Comparison of ENCODE assay signal across 9 mouse cellular contexts in the genomic region with DNA sequence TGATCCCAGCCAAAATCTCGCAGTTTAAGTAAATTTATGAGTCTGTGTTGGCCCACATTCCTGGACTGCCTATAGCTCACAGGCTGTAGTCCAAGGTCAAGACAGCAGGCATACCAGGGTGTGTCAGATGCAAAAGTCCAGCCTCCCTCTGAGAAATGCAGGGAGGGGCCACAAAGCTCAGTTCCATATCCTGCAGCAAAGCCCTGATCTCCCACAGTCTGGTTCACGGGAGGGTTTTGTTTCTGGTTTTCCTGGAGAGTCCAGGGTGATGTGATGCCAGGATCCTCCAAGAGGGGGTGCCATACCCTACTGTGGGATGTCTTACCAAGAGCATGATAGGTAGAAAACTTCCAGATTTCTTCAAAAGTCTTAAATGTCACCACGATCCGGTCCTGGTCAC. TPM values are rescaled to one million over a fixed set of nuclear protein-coding genes. Genes with fewer than 3 reads are reported as not detected.
DNase-seq lines count a peak whose midpoint lies in the region; ATAC-seq and TF ChIP-seq lines count a peak whose summit lies in the region.
"Had no signal": no experiment of that assay in that cellular context is flagged by ENCODE, and none has a peak within 500 bp of the region (broad histone marks: within the 10 kb centered on the region; RNA-seq: fewer than 3 reads in every experiment).

No protein-coding gene starts in this region.

- no peaks in the 10 kb centered on the region for H3K36me3 ChIP-seq in thymus, adult 2 months (ENCODE audit: control insufficient read depth, insufficient read depth, low read length)
- no peaks in the 10 kb centered on the region for H3K36me3 ChIP-seq in embryonic facial prominence, embryonic 10.5 days (replicated peaks)
- H3K36me3 ChIP-seq in lung, postnatal 0 days (ENCODE audit: insufficient read depth, low read length), result peaks cover 18% of the 10 kb centered on the region
- H3K36me3 ChIP-seq: liver, embryonic 13.5 days had no signal

- peak; percentile 60 for ATAC-seq in lung, postnatal 0 days

- no peaks in the 10 kb centered on the region for H3K9me3 ChIP-seq in embryonic facial prominence, embryonic 10.5 days
- no peaks in the 10 kb centered on the region for H3K9me3 ChIP-seq in lung, postnatal 0 days (ENCODE audit: low read length)
- H3K9me3 ChIP-seq: liver, embryonic 13.5 days had no signal

- H3K27me3 ChIP-seq in thymus, adult 2 months (ENCODE audit: control insufficient read depth, insufficient read depth, low read length), result no peaks in the 10 kb centered on the region
- no peaks in the 10 kb centered on the region; the same call in 1 of the 2 replicates for H3K27me3 ChIP-seq in embryonic facial prominence, embryonic 10.5 days (replicated peaks; ENCODE audit: low read depth, poor library complexity, severe bottlenecking)
- H3K27me3 ChIP-seq in lung, postnatal 0 days (replicated peaks; ENCODE audit: insufficient read depth, low read length), result no peaks in the 10 kb centered on the region
- H3K27me3 ChIP-seq: liver, embryonic 13.5 days had no signal

- H3K27ac ChIP-seq in thymus, adult 2 months (ENCODE audit: control insufficient read depth, insufficient read depth, low read length), result no peak overlapping the region
- H3K27ac ChIP-seq in embryonic facial prominence, embryonic 10.5 days (replicated peaks), result no peak overlapping the region
- no peak overlapping the region for H3K27ac ChIP-seq in lung, postnatal 0 days (ENCODE audit: low read length)
- H3K27ac ChIP-seq: liver, embryonic 13.5 days had no signal

- no peak for TF ChIP-seq POLR2A in thymus, adult 2 months (IDR thresholded peaks at IDR 0.05; ENCODE audit: control insufficient read depth, extremely low read depth, insufficient read depth, low read length, poor library complexity)

- no peak for TF ChIP-seq CTCF in thymus, adult 2 months (IDR thresholded peaks at IDR 0.05; ENCODE audit: borderline replicate concordance, control insufficient read depth, extremely low read depth, insufficient read depth, low read length, poor library complexity)
- peak; percentile 74 for TF ChIP-seq CTCF in lung, postnatal 0 days (IDR thresholded peaks at IDR 0.05)

- TF ChIP-seq EP300 in lung, postnatal 0 days (IDR thresholded peaks at IDR 0.05), result no peak

- WGBS in thymus, adult 2 months, result 76% methylated on average over 4 of the region's 4 CpGs
- WGBS in embryonic facial prominence, embryonic 10.5 days, result 61% methylated on average over 4 of the region's 4 CpGs
- WGBS in lung, postnatal 0 days, result 39% methylated on average over 4 of the region's 4 CpGs

- no peaks in the 10 kb centered on the region for H3K4me1 ChIP-seq in thymus, adult 2 months (replicated peaks; ENCODE audit: control insufficient read depth, insufficient read depth, low read length)
- peaks cover 11% of the 10 kb centered on the region for H3K4me1 ChIP-seq in embryonic facial prominence, embryonic 10.5 days
- H3K4me1 ChIP-seq in lung, postnatal 0 days (ENCODE audit: insufficient read depth, low read depth, low read length), result no peaks in the 10 kb centered on the region

- H3K4me2 ChIP-seq in lung, postnatal 0 days (replicated peaks; ENCODE audit: low read depth, low read length), result no peak overlapping the region
- H3K4me2 ChIP-seq: liver, embryonic 13.5 days had no signal

- peak; percentile 25 for DNase-seq in cerebellum, adult 9-10 months
- DNase-seq in cerebellum, adult 11 months, result no peak
- DNase-seq in thymus, adult 2 months, result peak; percentile 18
- no peak for DNase-seq in thymus, adult 18-20 months
- peak; percentile 45 for DNase-seq in embryonic facial prominence, embryonic 10.5 days (ENCODE audit: low spot score)
- DNase-seq in kidney, postnatal 36 days, result peak; percentile 56 to 83
- DNase-seq in lung, postnatal 0 days (ENCODE audit: low spot score), result peak; percentile 59
- peak; percentile 17 for DNase-seq in thymus, postnatal 25 days
- DNase-seq: liver, embryonic 13.5 days had no signal

- H3K4me3 ChIP-seq in thymus, adult 2 months (ENCODE audit: control insufficient read depth, insufficient read depth, low read length), result no peak overlapping the region
- H3K4me3 ChIP-seq in embryonic facial prominence, embryonic 10.5 days, result no peak overlapping the region
- no peak overlapping the region for H3K4me3 ChIP-seq in lung, postnatal 0 days (ENCODE audit: low read depth, low read length)
- H3K4me3 ChIP-seq: liver, embryonic 13.5 days had no signal

- H3K9ac ChIP-seq in lung, postnatal 0 days (replicated peaks; ENCODE audit: low read depth), result no peak overlapping the region
- H3K9ac ChIP-seq: liver, embryonic 13.5 days had no signal

RNA-seq across cellular contexts. Expression of a gene that starts 21.8 kb away (rescaled TPM):
- polyA plus RNA-seq in thymus, adult 2 months (2012; rRNA removed), result 4.4 and 5.2 TPM in 2 replicates
- 3.7 and 4.3 TPM in 2 replicates for polyA plus RNA-seq in embryonic facial prominence, embryonic 10.5 days (2016; fragmentation: Nextera tagmentation; extraction: Ambion mirVana)
- polyA plus RNA-seq in lung, postnatal 0 days (2015; fragmentation: Nextera tagmentation; extraction: Ambion mirVana), result 21.1 and 22.9 TPM in 2 replicates

RNA-seq across cellular contexts. Expression of a gene that starts 38.4 kb away (rescaled TPM):
- polyA plus RNA-seq in thymus, adult 2 months (2012; rRNA removed), result 24.1 and 37.3 TPM in 2 replicates
- polyA plus RNA-seq in embryonic facial prominence, embryonic 10.5 days (2016; fragmentation: Nextera tagmentation; extraction: Ambion mirVana), result 4.2 and 5.4 TPM in 2 replicates
- 35.7 and 40.5 TPM in 2 replicates for polyA plus RNA-seq in lung, postnatal 0 days (2015; fragmentation: Nextera tagmentation; extraction: Ambion mirVana)

RNA-seq across cellular contexts. Expression of a gene that starts 39.7 kb away (rescaled TPM):
- 4.0 and 4.5 TPM in 2 replicates for polyA plus RNA-seq in thymus, adult 2 months (2012; rRNA removed)
- 0.38 and 0.51 TPM in 2 replicates for polyA plus RNA-seq in embryonic facial prominence, embryonic 10.5 days (2016; fragmentation: Nextera tagmentation; extraction: Ambion mirVana)
- 0.74 and 0.75 TPM in 2 replicates for polyA plus RNA-seq in lung, postnatal 0 days (2015; fragmentation: Nextera tagmentation; extraction: Ambion mirVana)

Comparison
In these comparisons a context has a peak if more than half of its experiments do, and no peak if none do; other contexts are left out.
1. DNase-seq: peak in cerebellum, adult 9-10 months (single experiment), thymus, adult 2 months (single experiment), embryonic facial prominence, embryonic 10.5 days (single experiment), kidney, postnatal 36 days (2 of 2), lung, postnatal 0 days (single experiment) and thymus, postnatal 25 days (single experiment); none in cerebellum, adult 11 months (single experiment) and thymus, adult 18-20 months (0 of 2).